In the genomic region with DNA sequence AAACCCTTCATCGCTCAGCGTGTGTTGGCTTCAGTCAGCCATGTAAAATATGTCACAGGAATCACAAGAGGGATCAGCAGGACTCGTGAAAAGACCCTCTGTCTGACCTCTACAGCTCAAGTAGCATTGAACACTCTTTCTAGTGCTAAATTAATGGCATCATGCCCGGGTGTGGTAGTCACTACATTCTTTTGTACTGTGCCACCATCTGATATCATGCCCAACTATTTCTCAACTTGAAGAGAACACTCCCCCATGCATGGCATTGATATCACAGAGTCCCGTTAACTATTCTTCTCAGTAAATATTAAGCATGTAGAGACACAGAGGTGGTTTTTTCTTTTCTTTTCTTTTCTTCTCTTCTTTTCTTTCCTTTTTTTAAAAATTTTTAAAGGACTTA, we compare ENCODE assay signal across 16 mouse cellular contexts.
DNase-seq lines count a peak whose midpoint lies in the region; ATAC-seq and TF ChIP-seq lines count a peak whose summit lies in the region.
"Had no signal": no experiment of that assay in that cellular context is flagged by ENCODE, and none has a peak within 500 bp of the region (broad histone marks: within the 10 kb centered on the region; RNA-seq: fewer than 3 reads in every experiment).

No protein-coding gene starts in this region.

- no peaks in the 10 kb centered on the region for H3K36me3 ChIP-seq in forebrain, embryonic 15.5 days
- H3K36me3 ChIP-seq in forebrain, embryonic 12.5 days (replicated peaks): no peaks in the 10 kb centered on the region
- no peaks in the 10 kb centered on the region for H3K36me3 ChIP-seq in forebrain, postnatal 0 days (ENCODE audit: insufficient read depth)
- H3K36me3 ChIP-seq in myocyte (ENCODE audit: control insufficient read depth, insufficient read depth): no peaks in the 10 kb centered on the region
- H3K36me3 ChIP-seq: limb, embryonic 12.5 days; liver, embryonic 15.5 days; neural tube, embryonic 13.5 days had no signal

- peak; percentile 24 for DNase-seq in retina, postnatal 1 day
- no peak for DNase-seq in retina, embryonic 14.5 days (ENCODE audit: low spot score)
- peak; percentile 26 for DNase-seq in forebrain, postnatal 0 days
- no peak for DNase-seq in spleen, postnatal 36 days (ENCODE audit: low spot score in 2 of 2)
- DNase-seq: cerebellum, adult 2 months; heart, adult 2 months; kidney, postnatal 10 days; thymus, postnatal 4 days had no signal

- H3K79me2 ChIP-seq in myocyte (ENCODE audit: control insufficient read depth, insufficient read depth): no peaks in the 10 kb centered on the region

- H3K27ac ChIP-seq in forebrain, embryonic 15.5 days (replicated peaks): no peak overlapping the region
- no peak overlapping the region for H3K27ac ChIP-seq in forebrain, embryonic 12.5 days
- no peak overlapping the region for H3K27ac ChIP-seq in forebrain, postnatal 0 days (ENCODE audit: low read depth, low read length)
- H3K27ac ChIP-seq: heart, adult 2 months; liver, embryonic 15.5 days; neural tube, embryonic 13.5 days had no signal

- WGBS in forebrain, embryonic 15.5 days: 16% methylated on average over 5 of the region's 5 CpGs
- 20% methylated on average over 5 of the region's 5 CpGs for WGBS in forebrain, embryonic 12.5 days
- 12% methylated on average over 5 of the region's 5 CpGs for WGBS in forebrain, postnatal 0 days

- H3K9ac ChIP-seq in forebrain, embryonic 15.5 days (replicated peaks): no peak overlapping the region
- no peak overlapping the region for H3K9ac ChIP-seq in forebrain, embryonic 12.5 days
- H3K9ac ChIP-seq in forebrain, postnatal 0 days: no peak overlapping the region
- H3K9ac ChIP-seq: limb, embryonic 12.5 days; liver, embryonic 15.5 days; neural tube, embryonic 13.5 days had no signal

- no peak for TF ChIP-seq CTCF in forebrain, postnatal 0 days (IDR thresholded peaks at IDR 0.05; ENCODE audit: low read depth)

- ATAC-seq in forebrain, embryonic 15.5 days (replicated peaks): peak; percentile 62
- ATAC-seq in forebrain, embryonic 12.5 days (ENCODE audit: low FRiP score): no peak; the same call in 1 of the 2 replicates
- peak; percentile 57; the same call in 1 of the 2 replicates for ATAC-seq in forebrain, postnatal 0 days
- no peak for ATAC-seq in megakaryocyte progenitor cell, adult 5-6 weeks (replicated peaks; ENCODE audit: poor library complexity)

- H3K9me3 ChIP-seq in forebrain, embryonic 15.5 days: no peaks in the 10 kb centered on the region
- no peaks in the 10 kb centered on the region for H3K9me3 ChIP-seq in forebrain, embryonic 12.5 days
- no peaks in the 10 kb centered on the region for H3K9me3 ChIP-seq in forebrain, postnatal 0 days (ENCODE audit: low read length)
- H3K9me3 ChIP-seq: limb, embryonic 12.5 days; liver, embryonic 15.5 days; neural tube, embryonic 13.5 days had no signal

- H3K4me2 ChIP-seq in forebrain, embryonic 15.5 days (replicated peaks): no peak overlapping the region
- no peak overlapping the region for H3K4me2 ChIP-seq in forebrain, embryonic 12.5 days
- no peak overlapping the region for H3K4me2 ChIP-seq in forebrain, postnatal 0 days (ENCODE audit: low read depth)
- H3K4me2 ChIP-seq in myocyte (ENCODE audit: low read depth): no peak overlapping the region
- H3K4me2 ChIP-seq: limb, embryonic 12.5 days; liver, embryonic 15.5 days; neural tube, embryonic 13.5 days had no signal

- H3ac ChIP-seq in myocyte (ENCODE audit: control insufficient read depth, insufficient read length): no peak overlapping the region

- no peak overlapping the region for H3K4me3 ChIP-seq in forebrain, embryonic 15.5 days
- H3K4me3 ChIP-seq in forebrain, embryonic 12.5 days (replicated peaks): no peak overlapping the region
- H3K4me3 ChIP-seq in forebrain, postnatal 0 days (ENCODE audit: low read depth, low read length): no peak overlapping the region
- H3K4me3 ChIP-seq in myocyte: no peak overlapping the region
- H3K4me3 ChIP-seq: heart, adult 2 months; limb, embryonic 12.5 days; liver, embryonic 15.5 days; neural tube, embryonic 13.5 days had no signal

- no peaks in the 10 kb centered on the region for H3K27me3 ChIP-seq in forebrain, embryonic 15.5 days
- H3K27me3 ChIP-seq in forebrain, embryonic 12.5 days: peaks cover 19% of the 10 kb centered on the region
- no peaks in the 10 kb centered on the region for H3K27me3 ChIP-seq in forebrain, postnatal 0 days (ENCODE audit: insufficient read depth, low read length)
- no peaks in the 10 kb centered on the region for H3K27me3 ChIP-seq in myocyte (ENCODE audit: control insufficient read depth, insufficient read depth, insufficient read length)
- H3K27me3 ChIP-seq: CH12.LX; limb, embryonic 12.5 days; liver, embryonic 15.5 days; neural tube, embryonic 13.5 days had no signal

- H3K4me1 ChIP-seq in forebrain, embryonic 15.5 days: peaks cover 20% of the 10 kb centered on the region
- peaks cover 26% of the 10 kb centered on the region for H3K4me1 ChIP-seq in forebrain, embryonic 12.5 days
- peaks cover 7% of the 10 kb centered on the region; the same call in 1 of the 2 replicates for H3K4me1 ChIP-seq in forebrain, postnatal 0 days (ENCODE audit: insufficient read depth)
- H3K4me1 ChIP-seq: liver, embryonic 15.5 days had no signal

- TF ChIP-seq POLR2A in myocyte (IDR thresholded peaks at IDR 0.05; ENCODE audit: insufficient read length, low read depth): no peak

TF ChIP-seq in myocyte, 11 proteins besides CTCF, POLR2A, EP300 and RAD21:
- TF ChIP-seq MYOD1 (IDR thresholded peaks at IDR 0.05; ENCODE audit: control insufficient read depth in 1 of 3, insufficient read length in 2 of 3, low read depth in 2 of 3) (no peak), CEBPB (IDR thresholded peaks at IDR 0.05; ENCODE audit: insufficient read depth, poor library complexity, severe bottlenecking) (peak; percentile 79)

Comparison
In these comparisons a context has a peak if more than half of its experiments do, and no peak if none do; other contexts are left out.
1. ATAC-seq: peak in forebrain, embryonic 15.5 days (single experiment) and forebrain, postnatal 0 days (single experiment); none in forebrain, embryonic 12.5 days (single experiment) and megakaryocyte progenitor cell, adult 5-6 weeks (single experiment).
2. DNase-seq: peak in retina, postnatal 1 day (single experiment) and forebrain, postnatal 0 days (single experiment); none in retina, embryonic 14.5 days (single experiment) and spleen, postnatal 36 days (0 of 2).